Mouse (Mus musculus): Measurements from ENCODE around the gene Mecom. TPM values are rescaled to one million over a fixed set of nuclear protein-coding genes. Genes with fewer than 3 reads are reported as not detected.

Gene Mecom
- total RNA-seq, 2 experiments from 2014 or later = 4.7 to 10.2 TPM

DNA sequence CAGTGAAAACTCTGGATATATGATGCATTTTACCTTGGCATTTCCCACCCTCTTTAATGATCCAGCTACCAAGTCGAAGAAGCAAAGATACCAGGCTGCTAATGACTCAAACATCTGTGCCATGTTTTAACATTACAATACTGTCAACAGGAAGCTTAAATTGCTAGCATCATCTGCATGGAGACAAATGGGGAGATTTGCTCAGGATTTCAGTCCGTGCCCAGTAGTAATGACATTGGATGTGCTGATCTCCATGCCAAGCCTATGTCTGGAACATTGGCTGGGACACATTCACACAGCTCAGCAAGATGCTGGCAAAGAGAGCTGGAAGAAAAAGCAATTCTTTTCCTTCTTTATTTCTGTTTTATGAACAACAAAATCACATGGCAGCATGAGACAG is 53.4 kb downstream of the Mecom start:
- no peak for DNase-seq (ENCODE audit: low spot score in 2 of 2)

DNA sequence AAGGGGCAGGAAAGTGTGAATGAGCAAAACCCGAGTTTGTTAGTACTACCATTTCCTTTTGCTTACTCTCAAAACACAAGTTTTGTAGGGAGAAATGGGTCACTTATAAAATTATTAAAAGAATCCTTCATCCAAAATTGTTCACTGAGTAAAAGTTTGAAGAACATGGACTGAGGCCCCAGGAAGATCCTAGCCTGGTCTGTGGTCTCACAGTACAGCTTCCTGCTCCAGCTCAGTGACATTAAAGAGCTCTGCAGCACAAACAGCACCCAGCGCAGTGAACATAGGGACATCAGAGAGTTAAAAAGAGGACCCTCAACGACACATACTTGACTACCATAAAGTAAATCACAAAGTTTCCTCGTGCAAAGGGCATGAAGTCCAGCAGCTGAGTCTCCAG is 59.0 kb downstream of the Mecom start:
- no peak for DNase-seq (ENCODE audit: low spot score in 2 of 2)

DNA sequence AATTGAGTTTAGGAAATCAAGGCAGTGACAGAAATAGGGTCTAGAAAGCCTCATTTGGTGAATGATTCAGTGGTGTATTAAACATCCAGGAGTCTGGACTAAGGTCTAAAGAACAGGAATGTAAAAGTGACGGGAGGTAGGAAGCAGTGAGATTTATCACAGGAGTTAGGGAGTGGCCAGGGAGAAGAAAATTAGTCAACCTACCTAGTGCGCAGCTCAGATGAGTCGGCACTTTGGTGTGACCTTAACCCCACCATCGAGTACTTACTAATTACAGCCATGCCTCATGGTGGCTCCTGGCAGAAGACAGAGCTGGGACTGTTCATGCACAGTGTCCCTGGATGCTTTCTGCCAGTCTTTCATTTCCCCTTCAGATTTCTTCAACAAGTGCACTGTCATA is 61.4 kb downstream of the Mecom start:
- no peak for DNase-seq (ENCODE audit: low spot score in 2 of 2)

DNA sequence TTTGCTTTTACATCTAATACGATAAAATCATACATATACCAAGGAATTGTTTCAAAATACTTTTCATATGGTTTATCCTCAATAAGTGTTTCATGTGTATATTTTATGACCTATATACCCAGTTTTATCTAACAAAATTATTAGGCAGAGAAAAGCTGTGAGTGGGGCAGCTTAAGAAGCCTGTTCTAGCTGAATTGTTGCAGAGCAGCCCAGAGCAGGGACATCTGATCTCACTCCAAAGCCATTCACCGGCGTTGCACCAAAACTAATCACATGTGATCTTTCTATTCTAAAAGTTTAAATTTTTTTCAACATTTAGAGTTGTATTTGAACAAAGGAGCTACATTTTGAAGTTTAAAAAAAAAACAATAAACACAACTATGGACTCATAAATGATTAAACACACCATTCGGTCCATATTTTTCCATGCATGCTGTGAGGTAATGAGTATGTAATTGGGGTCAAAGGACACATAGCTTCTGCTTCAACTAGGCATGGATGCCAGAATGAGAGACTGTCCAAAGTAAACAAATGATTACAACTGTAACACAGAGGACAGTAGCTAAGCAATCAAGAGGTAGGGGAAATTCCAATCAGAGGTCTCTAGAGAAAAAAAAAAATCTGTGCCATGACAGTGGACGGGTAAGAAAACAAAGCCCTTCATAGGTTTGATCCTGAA is 64.7 kb downstream of the Mecom start:
- DNase-seq (ENCODE audit: low spot score in 2 of 2) = no peak

DNA sequence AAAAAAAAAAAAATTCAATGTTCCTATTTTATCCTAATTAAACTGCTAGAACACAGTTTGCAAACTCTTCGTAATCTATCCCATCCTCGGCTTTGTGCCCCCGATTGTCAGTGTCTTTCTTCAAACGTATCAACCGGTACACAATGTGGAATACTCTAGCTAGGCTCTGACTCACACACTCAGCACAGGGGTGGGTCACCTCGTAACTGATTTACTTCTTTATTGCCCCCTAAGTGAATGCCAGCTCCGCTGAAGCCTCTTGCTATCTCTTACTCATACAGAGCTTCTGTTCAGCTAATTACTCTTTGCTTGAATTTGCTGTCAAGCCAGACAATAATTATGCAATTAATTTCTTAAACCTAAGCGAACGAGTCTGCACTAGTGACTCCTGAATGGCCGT is 66.1 kb downstream of the Mecom start:
- DNase-seq (ENCODE audit: low spot score in 2 of 2) = no peak

DNA sequence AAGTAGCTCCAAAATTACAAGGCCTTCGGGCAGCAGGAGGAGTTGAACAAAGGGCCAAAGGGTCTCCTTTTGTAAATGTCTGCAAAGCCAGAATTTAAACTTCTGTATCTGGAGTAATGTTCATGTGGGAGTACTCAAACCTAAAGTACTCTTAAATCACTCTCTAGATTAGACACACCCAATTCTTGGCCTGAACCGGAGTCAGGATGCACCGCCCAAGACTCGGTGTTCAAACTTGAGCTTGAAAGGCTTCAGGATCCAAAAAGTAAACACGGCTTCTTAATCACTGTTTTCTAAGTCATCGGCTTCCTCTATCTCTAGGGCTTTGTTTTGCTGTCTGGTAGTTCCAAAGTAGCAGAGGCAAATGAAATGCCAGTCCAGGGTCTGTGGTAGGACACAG is 67.3 kb downstream of the Mecom start:
- DNase-seq (ENCODE audit: low spot score in 2 of 2) = no peak

DNA sequence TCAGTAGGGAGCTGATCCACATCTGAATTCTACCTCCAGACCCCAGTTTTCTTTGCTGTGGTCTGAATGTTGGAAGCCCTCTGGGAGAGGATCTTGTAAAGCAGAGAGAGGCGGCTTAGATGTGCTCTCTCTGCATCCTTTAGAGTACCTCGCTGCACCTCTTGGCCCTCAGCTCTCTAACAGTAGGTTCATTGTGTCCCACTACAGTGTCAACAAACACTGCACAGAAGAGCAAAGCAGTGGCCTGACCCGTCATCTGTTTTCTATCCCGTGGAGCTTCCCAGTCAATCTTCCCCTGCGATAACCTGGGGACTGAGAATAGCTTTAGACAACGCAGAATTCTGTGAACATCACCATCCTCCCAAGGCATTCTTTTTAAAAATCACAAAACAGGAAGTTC is 69.6 kb downstream of the Mecom start:
- no peak for DNase-seq (ENCODE audit: low spot score in 2 of 2)

DNA sequence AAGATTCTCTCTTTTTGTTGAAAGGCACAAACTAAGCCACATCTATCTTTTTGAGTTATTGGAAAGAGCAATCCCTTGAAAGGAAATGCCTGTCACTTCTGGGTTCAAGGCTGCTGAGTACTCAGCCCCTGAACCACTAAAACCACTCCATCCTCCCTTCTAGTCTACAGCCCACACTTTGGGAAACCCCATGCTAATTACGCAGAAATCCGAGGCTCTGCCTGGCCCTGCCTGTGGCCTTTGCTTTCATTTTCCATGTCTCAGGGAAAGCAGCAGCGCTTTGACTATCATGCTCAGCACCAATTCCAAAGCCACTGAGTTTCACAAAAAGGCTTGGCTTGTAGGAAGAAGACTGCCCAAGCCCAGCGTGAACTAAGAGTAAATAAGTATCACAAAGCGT is 70.8 kb downstream of the Mecom start:
- DNase-seq (ENCODE audit: low spot score in 2 of 2) = no peak

DNA sequence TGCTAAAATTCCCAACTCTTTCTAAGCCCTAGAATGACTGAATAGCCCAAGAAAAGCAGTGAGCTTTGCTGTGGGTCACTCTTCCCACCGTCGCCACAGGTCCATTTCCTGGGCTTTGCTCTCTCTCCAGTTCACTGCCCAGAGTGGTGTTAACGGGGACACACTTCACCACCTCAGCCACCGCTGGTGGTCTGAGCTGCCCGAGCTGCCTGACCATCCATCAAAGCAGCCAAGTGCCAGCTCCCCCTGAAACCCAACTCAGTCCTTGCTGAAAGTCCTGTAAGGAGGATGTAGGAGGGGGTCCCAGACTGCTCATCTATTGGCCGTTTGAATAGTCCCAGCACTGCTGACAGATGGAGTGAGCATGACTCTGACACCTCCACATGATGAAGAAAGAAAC is 72.2 kb downstream of the Mecom start:
- DNase-seq (ENCODE audit: low spot score in 2 of 2) = no peak

DNA sequence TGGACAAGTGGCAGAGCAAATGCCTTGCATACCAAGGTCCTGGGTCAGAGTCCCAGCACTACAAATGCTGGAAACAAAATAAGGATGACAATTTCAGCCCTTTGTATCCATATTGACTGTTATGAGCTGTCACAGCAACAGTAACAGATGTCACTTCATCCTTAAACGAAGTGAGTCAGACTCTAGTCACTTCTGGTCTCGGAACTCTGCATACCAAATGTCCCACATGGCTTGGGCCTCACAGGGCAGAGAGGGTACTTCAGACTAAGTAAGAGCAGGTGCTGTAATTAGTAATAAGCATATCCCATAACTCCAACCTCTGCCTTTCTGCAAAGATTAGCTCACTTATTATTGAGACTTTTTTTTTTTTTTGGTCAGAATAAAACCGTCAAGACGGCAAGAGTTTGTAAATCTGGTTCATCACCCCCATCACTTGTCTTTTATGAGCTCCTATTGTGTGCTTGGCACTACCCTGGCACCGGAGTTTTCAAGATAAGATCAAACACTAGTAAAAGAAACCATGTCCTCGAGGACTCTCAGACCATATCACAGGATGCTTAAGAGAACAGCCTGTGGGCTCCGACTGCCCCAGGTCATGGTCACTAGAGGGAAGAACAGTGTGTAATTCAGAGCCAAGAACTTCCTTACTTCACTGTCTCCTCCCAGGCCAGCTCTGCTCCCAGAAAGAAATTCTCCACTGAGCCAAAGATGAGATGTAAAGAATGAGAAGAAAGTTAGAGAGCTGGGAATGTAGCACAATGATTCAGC is 79.6 kb downstream of the Mecom start:
- DNase-seq (ENCODE audit: low spot score in 2 of 2) = no peak

DNA sequence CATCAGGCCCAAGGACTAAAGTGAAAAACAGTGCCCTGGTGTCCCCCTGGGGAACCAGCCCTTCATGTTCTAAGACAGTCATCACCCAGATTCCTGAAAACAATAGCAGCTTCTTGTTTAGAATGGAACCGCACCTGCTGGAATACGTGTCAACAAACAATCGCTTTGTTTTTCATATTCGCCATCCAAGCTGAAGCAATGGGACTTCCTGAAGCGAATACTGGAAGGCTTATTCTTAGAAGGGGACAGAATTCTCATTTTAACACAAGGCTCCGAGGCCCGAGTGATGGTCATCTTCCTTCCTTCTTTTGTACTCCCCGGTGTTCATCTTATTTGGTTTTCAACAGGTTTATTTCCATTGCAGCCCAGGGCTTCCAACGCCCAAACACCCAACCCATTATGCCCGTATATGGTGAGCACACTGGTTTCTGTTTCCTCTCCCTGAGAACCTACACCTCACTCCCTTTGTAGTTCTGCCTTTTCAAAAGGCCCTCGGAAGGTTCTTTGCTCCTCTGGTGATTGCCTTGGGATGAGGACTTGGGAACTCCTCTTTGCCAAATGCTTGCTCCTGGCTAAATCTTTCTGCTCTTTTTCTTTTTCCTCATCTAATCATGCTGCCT is 81.7 kb downstream of the Mecom start:
- DNase-seq (ENCODE audit: low spot score in 2 of 2) = no peak

DNA sequence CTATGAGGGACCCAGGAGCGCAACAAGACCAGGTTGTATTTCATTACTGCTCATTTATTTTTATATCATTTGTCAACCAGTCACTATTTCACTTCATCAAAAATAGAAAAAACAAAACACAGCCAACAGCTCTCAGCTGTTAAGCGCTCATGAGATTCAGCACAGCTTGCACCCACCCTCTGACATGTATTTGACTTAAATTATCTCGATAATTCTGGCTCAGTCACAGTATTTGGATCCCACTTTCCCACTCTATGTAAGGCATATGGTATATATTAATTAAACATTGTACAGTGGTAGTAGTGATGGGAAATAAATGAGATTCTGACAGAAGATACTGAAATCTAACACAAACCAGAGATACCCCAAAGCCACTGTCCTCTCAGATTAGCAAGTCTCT is 83.3 kb downstream of the Mecom start:
- DNase-seq (ENCODE audit: low spot score in 2 of 2) = no peak

DNA sequence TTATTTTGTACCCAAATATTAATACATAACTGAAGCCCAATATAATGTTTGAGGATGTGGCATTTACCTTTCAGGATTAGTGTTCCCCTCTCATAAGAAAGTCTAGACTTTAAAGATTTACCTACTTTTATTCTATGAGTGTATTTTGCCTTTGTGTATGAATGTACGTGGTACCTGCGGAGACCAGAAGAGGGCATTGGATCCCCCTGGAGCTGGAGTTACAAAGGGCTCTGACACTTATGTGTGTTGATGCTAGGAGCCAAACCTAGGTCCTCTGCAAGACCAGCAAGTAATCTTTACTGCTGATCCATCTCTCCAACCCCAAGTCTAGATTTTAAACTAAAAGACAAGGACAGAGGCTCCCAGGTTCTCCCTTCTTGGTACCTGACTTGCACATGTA is 86.0 kb downstream of the Mecom start:
- no peak for DNase-seq (ENCODE audit: low spot score in 2 of 2)

DNA sequence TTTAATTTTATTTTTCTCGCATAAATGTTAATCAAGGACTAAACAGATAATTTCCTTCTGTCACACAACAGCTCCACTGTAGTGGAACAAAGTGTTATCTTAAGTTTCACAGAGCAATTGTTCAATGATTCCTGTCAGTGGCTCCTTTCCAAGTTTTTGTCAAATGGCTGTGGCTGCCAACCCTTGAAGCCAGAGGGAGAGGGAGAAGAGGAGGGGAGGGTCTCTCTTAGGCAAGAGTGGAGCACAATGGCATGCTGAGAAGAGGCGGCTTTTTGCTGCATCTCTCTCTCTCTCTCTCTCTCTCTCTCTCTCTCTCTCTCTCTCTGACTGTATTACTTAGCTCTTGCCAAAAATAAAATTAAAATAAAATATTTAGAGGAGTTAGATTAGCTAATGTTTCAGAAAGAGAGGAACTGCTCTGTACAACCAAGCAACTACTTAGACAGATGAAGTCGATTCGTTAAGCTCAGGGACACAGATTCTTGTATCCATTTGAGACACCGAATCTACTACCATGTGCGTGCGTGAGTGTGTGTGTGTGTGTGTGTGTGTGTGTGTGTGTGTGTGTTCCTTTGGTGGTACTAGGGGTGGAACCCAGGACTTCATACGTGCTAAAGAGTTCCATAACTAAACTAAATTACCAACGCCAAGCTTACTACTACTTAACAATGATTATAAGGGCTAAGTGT is 86.8 kb downstream of the Mecom start:
- no peak for DNase-seq (ENCODE audit: low spot score in 2 of 2)

DNA sequence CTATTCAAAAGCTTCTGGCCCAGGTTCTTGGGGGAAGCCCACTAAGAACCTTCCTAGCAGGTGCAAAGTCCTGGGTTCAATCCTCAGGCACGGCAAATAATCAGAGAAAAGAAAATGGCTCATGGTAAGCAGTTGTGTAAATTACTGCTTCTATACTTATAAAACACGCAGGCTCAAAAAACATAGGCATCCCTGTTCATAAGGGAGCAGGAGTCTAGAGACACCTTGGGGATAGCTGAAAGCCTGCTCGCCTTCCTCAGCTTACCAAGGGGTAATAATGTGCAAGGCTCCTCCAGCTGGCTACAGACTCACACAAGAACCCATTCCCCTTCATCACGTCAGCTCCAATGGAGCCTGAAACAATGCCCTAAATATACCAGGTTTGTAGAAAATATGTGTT is 88.2 kb downstream of the Mecom start:
- no peak for DNase-seq (ENCODE audit: low spot score in 2 of 2)

DNA sequence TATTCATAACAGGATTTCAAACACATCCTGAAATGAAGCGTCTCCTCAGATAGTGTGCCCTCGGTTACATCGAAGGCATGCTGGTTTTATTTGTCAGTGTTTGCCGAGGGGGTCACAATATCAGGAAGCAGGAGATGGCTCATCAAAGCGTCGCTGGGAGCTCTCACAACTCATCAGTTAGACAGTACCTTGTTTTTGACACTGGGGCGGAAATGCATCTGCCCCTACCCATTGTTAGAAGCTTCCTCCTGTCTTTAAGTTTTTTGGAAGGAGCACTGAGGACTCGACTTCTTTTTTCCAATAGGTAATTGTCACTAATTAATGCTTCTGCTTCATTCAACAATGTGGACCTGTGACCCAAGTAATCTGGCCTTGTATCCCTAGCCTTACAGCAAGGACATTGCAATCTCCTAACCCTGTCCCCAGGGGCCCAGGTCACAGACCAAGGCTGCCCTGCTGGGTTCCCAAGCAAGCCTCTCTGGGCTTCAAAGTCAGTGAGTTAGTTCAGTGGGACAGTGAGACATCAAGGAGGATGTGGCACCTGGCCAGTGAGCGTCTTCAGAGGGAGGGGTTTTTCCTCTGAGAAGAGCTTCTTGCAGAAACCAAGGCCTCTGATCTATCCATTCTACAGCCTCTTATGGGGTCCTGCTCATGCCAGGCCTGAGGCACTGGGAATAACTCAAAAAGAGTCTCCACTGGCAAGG is 89.7 kb downstream of the Mecom start:
- no peak for DNase-seq (ENCODE audit: low spot score in 2 of 2)

DNA sequence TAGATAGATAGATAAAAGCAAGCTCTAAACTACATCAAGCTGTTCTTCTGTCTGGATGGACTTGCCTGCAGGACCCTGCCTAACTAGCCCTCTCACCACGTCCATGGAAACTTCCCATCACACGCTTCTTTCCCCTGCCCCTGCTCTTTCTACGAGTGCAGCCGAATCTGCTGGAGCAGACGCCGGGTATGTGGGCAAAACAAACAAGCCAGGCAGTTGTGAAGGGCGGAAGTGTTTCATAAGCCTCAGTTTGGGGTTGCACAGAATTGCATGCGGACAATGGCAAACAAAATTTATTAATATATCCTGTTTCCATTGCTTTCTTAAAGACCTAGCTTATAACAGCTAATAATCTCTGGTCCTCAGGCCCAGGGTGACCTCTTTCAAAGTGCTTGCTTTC is 91.9 kb downstream of the Mecom start:
- no peak for DNase-seq (ENCODE audit: low spot score in 2 of 2)

DNA sequence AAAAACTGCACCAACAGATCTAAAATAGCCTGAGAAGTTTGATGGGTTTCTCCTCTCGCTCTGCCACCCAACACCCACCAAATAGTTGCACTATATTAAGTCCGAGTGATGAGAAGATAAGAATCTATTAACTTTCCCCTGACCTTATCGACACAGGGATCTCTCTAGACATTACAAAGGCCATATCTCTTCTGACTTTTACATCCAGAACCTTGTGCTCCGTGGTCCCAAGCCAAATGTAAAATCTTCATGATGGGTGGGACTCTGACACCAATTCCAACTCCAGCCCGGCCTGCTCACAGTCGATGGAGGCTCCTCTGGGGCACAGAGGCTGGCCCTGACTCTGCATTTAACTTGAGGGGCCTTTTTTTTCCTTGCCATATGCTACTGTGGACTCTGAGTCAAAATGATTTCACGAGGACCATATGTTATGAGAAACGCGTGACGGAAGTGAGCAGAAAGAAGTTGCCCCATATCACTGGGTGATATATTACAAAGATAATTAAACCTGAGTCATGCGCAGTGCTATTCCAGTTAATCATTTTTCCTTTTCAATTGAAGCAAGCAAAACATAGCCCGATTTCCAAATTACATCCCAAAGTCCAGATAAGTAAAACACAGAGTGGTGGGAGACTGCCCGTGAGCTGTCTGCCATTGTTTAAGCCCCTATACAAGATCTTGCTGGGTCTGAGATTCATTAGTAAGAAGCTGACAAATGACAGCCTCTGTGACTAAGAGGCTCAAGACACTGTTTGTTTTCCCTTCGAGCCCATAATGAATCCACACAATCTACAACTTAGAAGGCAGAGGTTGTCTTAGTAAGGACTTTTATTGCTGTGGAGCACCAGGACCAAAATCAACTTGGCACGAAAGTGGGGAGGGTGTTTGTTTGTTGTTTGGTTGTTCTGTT is 94.0 kb downstream of the Mecom start:
- no peak for DNase-seq (ENCODE audit: low spot score in 2 of 2)

DNA sequence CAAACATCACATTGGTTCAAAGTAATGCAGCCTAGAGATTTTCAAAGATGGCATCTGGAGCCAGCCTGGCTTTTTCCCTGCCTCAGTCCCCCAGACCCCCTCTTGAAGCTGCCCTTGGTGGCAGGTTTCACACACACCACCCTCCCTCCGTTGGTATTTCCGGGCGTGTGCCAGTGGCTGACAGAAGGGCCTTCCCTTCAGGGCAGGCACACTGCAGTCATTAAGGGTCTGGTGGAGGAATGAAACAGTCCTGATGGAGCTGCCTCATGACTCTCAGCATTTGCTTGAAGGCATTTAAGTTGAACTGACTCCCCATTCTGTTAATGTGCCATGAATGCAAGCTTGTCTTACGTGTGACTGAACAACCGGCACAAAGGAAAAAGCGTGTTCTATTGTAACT is 94.8 kb downstream of the Mecom start:
- DNase-seq (ENCODE audit: low spot score in 2 of 2) = no peak

DNA sequence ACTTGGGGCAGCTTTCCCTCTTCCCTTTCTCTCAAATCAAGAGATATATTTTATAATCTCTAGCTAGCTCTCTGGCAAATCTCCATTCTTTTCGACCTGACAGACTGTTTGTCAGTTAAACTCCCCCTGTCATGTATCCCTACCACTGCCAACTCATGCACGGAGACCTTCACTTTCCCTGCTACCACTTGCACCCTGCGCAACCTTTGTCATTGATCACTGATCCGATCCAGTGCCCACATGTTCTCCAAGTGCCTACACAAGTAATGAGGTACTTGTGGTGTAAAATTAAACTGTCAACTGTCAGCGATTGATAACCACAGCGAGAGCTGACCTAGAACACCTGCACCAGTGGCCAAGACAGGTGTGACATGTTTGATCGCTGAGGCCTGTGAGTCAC is 95.3 kb downstream of the Mecom start:
- DNase-seq (ENCODE audit: low spot score in 2 of 2) = no peak

Measured in adrenal gland, adult 18-20 months (tissue).